Mouse (Mus musculus) stomach, embryonic 14.5 days (tissue): ENCODE results near the gene Prkx. TPM values are rescaled to one million over a fixed set of nuclear protein-coding genes. Genes with fewer than 3 reads are reported as not detected.

Experiments
- ATAC-seq: fragments of 200-750 bp; cut with Nextera tagmentation; 2 replicates; pipeline ENCODE4 v1.8.0; 2017; ENCODE audit warnings: low read depth, moderate TSS enrichment; ENCODE audit not compliant: insufficient number of reproducible peaks, insufficient read depth, low FRiP score
- H3K27ac ChIP-seq: fragments of 300-500 bp; sonication (generic); 2 replicates; pipeline ENCODE4 v1.5.1; 2014; ENCODE audit warnings: mild to moderate bottlenecking, low read length, moderate library complexity, mixed read lengths
- H3K27me3 ChIP-seq: fragments of 300-500 bp; sonication (generic); 2 replicates; pipeline ENCODE4 v1.6.1; 2014; ENCODE audit warnings: low read length, control low read depth, mixed read lengths; ENCODE audit not compliant: control insufficient read depth, insufficient read depth
- H3K36me3 ChIP-seq: fragments of 300-500 bp; sonication (generic); 2 replicates; pipeline ENCODE4 v1.6.1; 2014; ENCODE audit warnings: mild to moderate bottlenecking, control low read depth, low read length, moderate library complexity, mixed read lengths; ENCODE audit not compliant: control insufficient read depth, insufficient read depth
- H3K4me1 ChIP-seq: fragments of 300-500 bp; sonication (generic); 2 replicates; pipeline ENCODE4 v1.6.1; 2014; ENCODE audit warnings: low read length, control low read depth, mixed read lengths; ENCODE audit not compliant: control insufficient read depth, insufficient read depth
- H3K4me2 ChIP-seq: fragments of 300-500 bp; sonication (generic); replicated peaks from 2 replicates; pipeline ENCODE4 v1.6.1; 2014; ENCODE audit warnings: low read depth, low read length, control low read depth
- H3K4me3 ChIP-seq: fragments of 300-500 bp; sonication (generic); 2 replicates; pipeline ENCODE4 v1.5.1; 2014; ENCODE audit warnings: low read depth, low read length, control low read depth
- H3K9ac ChIP-seq: fragments of 300-500 bp; sonication (generic); replicated peaks from 2 replicates; pipeline ENCODE4 v1.6.1; 2014; ENCODE audit warnings: low read depth, mild to moderate bottlenecking, control low read depth, low read length, moderate library complexity, mixed read lengths
- H3K9me3 ChIP-seq: fragments of 300-500 bp; sonication (generic); 2 replicates; pipeline ENCODE4 v1.6.1; 2016; ENCODE audit warnings: low read depth, low read length, control low read depth; ENCODE audit not compliant: control insufficient read depth
- WGBS: fragments of 180-500 bp; shearing (Covaris S2); extraction: QIAGEN DNeasy Blood & Tissue Kit; methylation state at CpG from one replicate; pipeline ENCODE4 v1.1.7; 2014; 5-methylcytosine and 5-hydroxymethylcytosine counted together
- polyA plus RNA-seq: library from polyadenylated mRNA; unstranded; fragments of >200 nt; fragmentation: Nextera tagmentation; extraction: Ambion mirVana; gene quantifications from 2 replicates; pipeline ENCODE4 v1.2.1, GENCODE M21; 2014

Prkx gene
- polyA plus RNA-seq, 1 experiment from 2014 or later, result 12.8 TPM

GRCm38 (mm10) chrX:77795858-77796174 lies 262 bp downstream of the Prkx start:
- H3K9ac ChIP-seq, result peak overlapping the region; percentile 30; the same call in 1 of the 2 replicates
- no peaks in the 10 kb centered on the region for H3K9me3 ChIP-seq
- no peaks in the 10 kb centered on the region for H3K27me3 ChIP-seq
- ATAC-seq, result peak; percentile 95
- WGBS, result 23% methylated on average over 17 of the region's 30 CpGs
- H3K27ac ChIP-seq, result 0 out of 2 replicates have a peak overlapping the region, but pooled peaks have one; percentile 61
- H3K4me2 ChIP-seq, result peak overlapping the region; percentile 44; the same call in 1 of the 2 replicates
- peak overlapping the region; percentile 47 for H3K4me3 ChIP-seq
- no peaks in the 10 kb centered on the region for H3K36me3 ChIP-seq
- no peaks in the 10 kb centered on the region for H3K4me1 ChIP-seq

- H3K9me3 ChIP-seq, result no peaks in the 10 kb centered on the region
- 15% methylated on average over 57 of the region's 61 CpGs for WGBS
- no peak overlapping the region for H3K27ac ChIP-seq
- no peaks in the 10 kb centered on the region for H3K4me1 ChIP-seq
- H3K36me3 ChIP-seq, result no peaks in the 10 kb centered on the region
- peak overlapping the region; percentile 30 for H3K9ac ChIP-seq
- peak; percentile 56 for ATAC-seq
- H3K4me3 ChIP-seq, result peak overlapping the region; percentile 47
- peak overlapping the region; percentile 47 for H3K4me2 ChIP-seq
- no peaks in the 10 kb centered on the region for H3K27me3 ChIP-seq
These were observed 868 bp downstream of the Prkx start for GRCm38 (mm10) chrX:77794962-77795857.

- 80% methylated on average over 3 of the region's 3 CpGs for WGBS
- H3K27ac ChIP-seq, result no peak overlapping the region
- no peak overlapping the region for H3K4me3 ChIP-seq
- ATAC-seq, result no peak
- no peaks in the 10 kb centered on the region; the same call in 1 of the 2 replicates for H3K36me3 ChIP-seq
- no peaks in the 10 kb centered on the region for H3K9me3 ChIP-seq
- no peak overlapping the region for H3K4me2 ChIP-seq
- no peaks in the 10 kb centered on the region for H3K4me1 ChIP-seq
- no peaks in the 10 kb centered on the region for H3K27me3 ChIP-seq
- no peak overlapping the region for H3K9ac ChIP-seq
These were observed 7.4 kb downstream of the Prkx start for GRCm38 (mm10) chrX:77788675-77789074.

GRCm38 (mm10) chrX:77786354-77786753 lies 9.7 kb downstream of the Prkx start:
- H3K27ac ChIP-seq, result no peak overlapping the region
- no peaks in the 10 kb centered on the region for H3K27me3 ChIP-seq
- H3K4me3 ChIP-seq, result no peak overlapping the region
- no peak overlapping the region for H3K9ac ChIP-seq
- no peaks in the 10 kb centered on the region; the same call in 1 of the 2 replicates for H3K36me3 ChIP-seq
- H3K9me3 ChIP-seq, result no peaks in the 10 kb centered on the region
- no peak overlapping the region for H3K4me2 ChIP-seq
- ATAC-seq, result no peak
- H3K4me1 ChIP-seq, result no peaks in the 10 kb centered on the region

GRCm38 (mm10) chrX:77777822-77778221 lies 18.3 kb downstream of the Prkx start:
- Histone ChIP-seq H3K9ac (no peak overlapping the region), H3K27ac (no peak overlapping the region), H3K9me3 (no peaks in the 10 kb centered on the region), H3K27me3 (no peaks in the 10 kb centered on the region), H3K4me3 (no peak overlapping the region), H3K36me3 (no peaks in the 10 kb centered on the region), H3K4me1 (no peaks in the 10 kb centered on the region), H3K4me2 (no peak overlapping the region)
- no peak for ATAC-seq

- no peak overlapping the region for H3K27ac ChIP-seq
- no peak for ATAC-seq
- H3K36me3 ChIP-seq, result no peaks in the 10 kb centered on the region
- H3K9me3 ChIP-seq, result no peaks in the 10 kb centered on the region
- H3K9ac ChIP-seq, result no peak overlapping the region
- no peaks in the 10 kb centered on the region for H3K27me3 ChIP-seq
- 91% methylated on average over 3 of the region's 3 CpGs for WGBS
- H3K4me3 ChIP-seq, result no peak overlapping the region
- no peaks in the 10 kb centered on the region for H3K4me1 ChIP-seq
- no peak overlapping the region for H3K4me2 ChIP-seq
These were observed 30.9 kb downstream of the Prkx start for GRCm38 (mm10) chrX:77765153-77765552.

GRCm38 (mm10) chrX:77744260-77744659 lies 51.8 kb downstream of the Prkx start:
- no peak overlapping the region for H3K27ac ChIP-seq
- no peak overlapping the region for H3K9ac ChIP-seq
- 76% methylated on average over 2 of the region's 2 CpGs for WGBS
- no peaks in the 10 kb centered on the region for H3K36me3 ChIP-seq
- ATAC-seq, result no peak
- H3K4me1 ChIP-seq, result no peaks in the 10 kb centered on the region
- H3K9me3 ChIP-seq, result no peaks in the 10 kb centered on the region
- no peaks in the 10 kb centered on the region for H3K27me3 ChIP-seq
- H3K4me2 ChIP-seq, result no peak overlapping the region
- H3K4me3 ChIP-seq, result no peak overlapping the region

- Histone ChIP-seq H3K4me1 (no peaks in the 10 kb centered on the region), H3K36me3 (no peaks in the 10 kb centered on the region)
- WGBS, result 30% methylated on average over 1 of the region's 1 CpGs
These were observed 54.7 kb downstream of the Prkx start for GRCm38 (mm10) chrX:77741383-77741782.

More at GRCm38 (mm10) chrX:77741383-77741782, 54.7 kb downstream of the Prkx start:
- Histone ChIP-seq H3K9ac (no peak overlapping the region), H3K27me3 (no peaks in the 10 kb centered on the region), H3K27ac (no peak overlapping the region), H3K4me2 (no peak overlapping the region), H3K9me3 (no peaks in the 10 kb centered on the region), H3K4me3 (no peak overlapping the region)
- ATAC-seq, result no peak
